Mouse (Mus musculus) liver, adult 2 months (tissue): ENCODE measurements around the gene Rapgef2.

ENCODE experiments used
- CTCF ChIP-seq: fragments of 200-500 bp; IDR thresholded peaks from 2 replicates; pipeline ENCODE4 v1.5.1; 2011; ENCODE audit warnings: low read depth, low read length, control low read depth
- POLR2A ChIP-seq: fragments of 200-500 bp; IDR thresholded peaks from 2 replicates; pipeline ENCODE4 v1.6.1; 2011; ENCODE audit warnings: low read length, control low read depth; ENCODE audit not compliant: insufficient read depth; ENCODE audit errors: extremely low read depth

GRCm38 (mm10) chr3:79314006-79314698, 27.8 kb upstream of the Rapgef2 start:
- TF ChIP-seq POLR2A (no peak), CTCF (no peak)
